Mouse (Mus musculus) granulocyte monocyte progenitor cell, adult 5-6 weeks (primary cell): Measurements from ENCODE around the gene Styx. TPM values are rescaled to one million over a fixed set of nuclear protein-coding genes. Genes with fewer than 3 reads are reported as not detected.

ENCODE experiments used
- ATAC-seq: replicated peaks from 2 replicates; pipeline ENCODE4 v1.8.0; 2016; ENCODE audit warnings: mild to moderate bottlenecking, moderate TSS enrichment, inconsistent platforms; ENCODE audit not compliant: poor library complexity, severe bottlenecking
- total RNA-seq, 2 experiments: library from RNA; stranded (forward) in 1 of 2; stranded (reverse) in 1 of 2; fragments of 200-712, 200-1000 nt in 1 of 2; fragments of >200 nt in 1 of 2; fragmentation: Nextera tagmentation in 1 of 2; gene quantifications; 2 replicates each; pipeline ENCODE4 v1.2.3; 2014 to 2017

Styx gene
- total RNA-seq, 2 experiments from 2014 or later, result 13.2 to 26.8 TPM

GRCm38 (mm10) chr14:45434220-45434619, 83.3 kb downstream of the Styx start:
- ATAC-seq, result no peak

DNA sequence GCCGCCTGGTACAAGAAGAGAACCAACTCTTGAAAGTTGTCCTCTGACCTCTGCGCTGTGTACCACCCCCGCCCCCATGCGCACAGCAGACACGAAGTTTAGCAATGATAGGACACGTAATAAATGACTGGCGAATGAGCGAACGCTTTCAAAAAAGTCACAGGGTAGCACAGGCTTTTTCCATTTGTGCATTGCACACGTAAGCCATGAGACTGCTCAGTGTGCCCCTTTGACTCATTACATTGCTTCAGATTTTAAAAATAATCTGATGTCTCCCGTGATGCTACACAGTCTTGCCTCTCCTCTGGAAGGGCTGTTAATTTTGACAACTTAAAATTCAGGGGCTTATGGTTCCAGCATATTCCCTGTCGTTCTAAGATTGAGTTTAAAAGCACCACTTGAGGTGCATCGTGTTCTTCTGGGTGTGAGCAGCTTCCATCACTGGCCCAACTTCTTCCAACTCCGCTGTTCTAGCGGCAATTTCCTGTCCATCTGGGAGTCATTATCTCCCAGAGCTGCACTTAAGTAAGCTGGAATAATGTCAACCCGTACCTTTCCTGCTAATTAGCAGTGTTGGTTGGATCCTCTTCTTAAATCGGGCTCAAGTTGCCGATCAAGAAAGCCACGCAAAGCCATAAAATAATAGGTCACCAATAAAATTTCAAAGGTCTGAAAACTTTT, 87.5 kb downstream of the Styx start:
- ATAC-seq, result no peak

- ATAC-seq, result no peak
These were observed 88.0 kb downstream of the Styx start for GRCm38 (mm10) chr14:45438931-45439275.

- no peak for ATAC-seq
These were observed 88.5 kb downstream of the Styx start for GRCm38 (mm10) chr14:45439387-45439786.

DNA sequence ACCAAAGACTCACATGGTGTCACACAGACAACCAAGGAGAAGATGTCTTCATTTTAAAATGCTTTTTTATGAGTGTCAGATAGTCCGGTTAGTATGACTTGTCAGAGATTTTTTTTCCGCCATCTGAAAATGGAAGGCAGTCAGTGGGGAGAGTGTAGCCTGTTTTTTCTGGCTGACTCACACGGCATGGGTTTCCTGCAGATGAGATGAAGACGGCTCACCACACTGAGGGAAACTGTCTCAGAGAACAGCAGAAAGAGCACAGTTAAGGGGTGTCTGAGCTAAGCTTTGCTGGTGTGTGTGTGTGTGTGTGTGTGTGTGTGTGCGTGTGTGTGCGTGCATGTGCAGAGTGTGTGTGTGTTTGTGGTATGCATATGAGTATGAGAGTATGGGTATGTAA, 90.4 kb downstream of the Styx start:
- no peak for ATAC-seq

DNA sequence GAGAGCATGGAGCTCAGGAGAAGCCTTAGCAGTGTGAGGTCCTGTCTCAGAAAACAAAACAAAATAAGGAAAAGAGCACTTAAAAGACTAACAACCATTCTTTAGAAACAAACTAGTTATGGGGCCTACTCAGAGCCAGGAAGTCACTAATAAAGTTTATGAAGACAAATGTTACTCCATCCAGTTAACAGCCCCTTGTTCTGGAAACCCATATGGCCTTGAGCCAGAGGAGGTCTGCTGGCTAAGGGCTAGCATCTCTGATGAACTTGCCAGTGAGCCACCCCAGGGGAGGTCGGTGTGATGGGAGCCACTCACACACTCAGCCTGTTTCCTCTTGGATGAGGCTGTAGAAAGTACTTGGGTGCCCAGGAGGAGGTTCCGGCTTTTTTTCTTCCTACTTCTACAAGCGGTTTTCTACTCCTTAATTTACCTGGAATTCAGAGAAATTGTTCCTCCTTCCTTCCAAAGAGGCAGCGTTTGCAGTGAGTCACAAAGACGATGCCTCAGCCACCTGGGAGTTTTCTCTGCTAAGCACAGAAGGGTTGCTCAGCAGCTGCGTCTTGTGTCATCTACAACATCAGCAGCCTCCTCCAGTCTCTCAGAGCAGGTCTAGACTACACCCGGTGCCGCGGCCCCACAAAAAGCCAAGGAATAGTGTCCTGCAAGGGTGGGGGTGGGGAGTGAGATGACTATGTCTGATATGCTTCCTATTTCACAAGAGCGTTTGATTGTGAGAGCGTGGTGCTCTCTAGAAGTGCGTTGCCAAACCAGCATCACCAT, 92.1 kb downstream of the Styx start:
- ATAC-seq, result peak; percentile 35; the same call in 1 of the 2 replicates

- no peak for ATAC-seq
These were observed 94.0 kb downstream of the Styx start for GRCm38 (mm10) chr14:45444870-45445269.

GRCm38 (mm10) chr14:45445445-45445844, 94.6 kb downstream of the Styx start:
- no peak for ATAC-seq

DNA sequence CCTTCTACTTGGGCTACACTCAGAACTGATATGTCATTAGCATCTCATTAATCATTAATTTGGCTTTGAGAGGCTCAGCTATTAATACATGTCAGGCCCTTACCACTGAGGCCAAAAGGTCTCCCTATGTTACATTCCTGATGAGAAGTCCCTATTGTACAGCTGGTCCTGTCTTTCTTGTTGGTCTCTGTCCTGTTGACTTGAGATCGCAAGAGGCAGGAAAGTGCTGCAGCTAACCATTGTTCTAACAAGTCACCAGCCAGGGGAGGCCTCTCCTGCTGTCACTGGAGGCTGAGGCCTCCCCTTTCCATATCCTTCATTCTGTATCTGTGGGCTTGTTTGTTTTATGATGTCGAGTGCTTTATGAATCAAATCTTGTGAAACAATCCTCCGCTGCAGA, 95.9 kb downstream of the Styx start:
- no peak for ATAC-seq

DNA sequence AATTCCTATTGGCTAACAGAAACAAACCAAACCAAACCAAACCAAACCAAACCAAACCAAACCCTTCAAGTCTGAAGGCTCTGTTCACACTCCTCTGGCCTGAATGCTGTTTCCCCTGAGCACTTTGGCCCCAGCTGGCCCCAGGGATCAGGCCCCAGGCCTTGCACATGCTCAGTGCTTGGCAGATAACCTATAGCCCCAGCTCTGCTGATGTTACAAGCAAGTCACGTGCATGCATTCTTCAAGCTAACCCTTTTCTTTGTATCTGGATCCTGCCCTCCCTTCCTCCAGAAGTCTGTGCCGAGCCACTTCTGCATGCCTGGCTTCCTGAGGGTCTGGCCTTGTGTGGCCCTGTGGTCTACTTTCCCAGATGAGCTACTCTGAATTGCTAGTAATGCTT, 100.2 kb downstream of the Styx start:
- no peak for ATAC-seq

GRCm38 (mm10) chr14:45452148-45452547, 101.3 kb downstream of the Styx start:
- ATAC-seq, result no peak

DNA sequence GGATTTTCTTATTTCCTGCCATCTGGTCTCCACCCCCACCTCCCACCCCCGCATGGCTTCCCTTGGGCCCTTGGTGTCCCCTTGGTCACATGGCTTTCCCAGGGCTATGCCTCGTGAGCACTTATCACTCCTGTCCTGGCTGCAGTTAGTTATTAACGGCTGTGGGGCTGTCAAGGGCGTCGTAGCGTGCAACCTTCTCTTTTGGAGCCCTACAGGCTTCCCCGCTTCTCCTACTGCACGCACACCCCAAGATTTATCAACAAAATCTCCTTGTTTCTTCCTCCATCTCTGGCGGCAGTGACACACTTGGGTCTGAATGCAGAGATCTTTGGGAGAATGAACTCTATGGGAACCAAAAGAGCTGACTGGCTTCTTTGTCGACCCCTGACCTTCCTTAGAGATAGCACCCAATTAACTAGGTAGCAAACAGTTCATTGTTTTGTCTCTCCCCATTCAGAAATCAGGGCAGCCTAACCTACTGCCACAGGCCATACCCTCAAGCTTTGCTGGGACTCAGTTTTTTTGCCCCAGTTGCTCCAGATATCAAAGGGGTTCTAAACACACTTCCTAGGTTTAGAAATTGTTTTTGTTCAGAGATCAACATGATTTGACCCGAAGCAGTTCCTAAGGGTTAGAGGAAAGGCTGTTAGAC, 102.1 kb downstream of the Styx start:
- ATAC-seq, result no peak

- no peak for ATAC-seq
These were observed 102.8 kb downstream of the Styx start for GRCm38 (mm10) chr14:45453538-45454233.

- no peak for ATAC-seq
These were observed 105.0 kb downstream of the Styx start for GRCm38 (mm10) chr14:45455651-45456501.

DNA sequence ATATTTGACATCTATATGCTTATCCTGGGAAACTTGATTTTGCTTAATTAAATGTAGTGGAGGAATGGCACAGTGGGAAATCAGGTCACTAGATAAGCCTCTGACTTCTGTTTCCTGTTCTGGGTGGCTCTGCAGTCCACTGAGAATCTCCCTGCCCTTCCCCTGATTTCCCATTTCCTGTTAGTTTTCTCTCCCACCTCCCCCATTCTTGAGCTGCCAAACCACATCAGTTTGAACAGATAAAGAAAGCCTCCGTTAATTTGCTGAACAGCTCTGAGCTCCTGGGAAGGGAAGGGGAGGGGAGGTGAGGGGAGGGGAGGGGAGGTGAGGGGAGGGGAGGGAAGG, 105.6 kb downstream of the Styx start:
- ATAC-seq, result no peak

- no peak for ATAC-seq
These were observed 106.1 kb downstream of the Styx start for GRCm38 (mm10) chr14:45457003-45457402.

- ATAC-seq, result no peak
These were observed 109.0 kb downstream of the Styx start for GRCm38 (mm10) chr14:45459877-45460276.

DNA sequence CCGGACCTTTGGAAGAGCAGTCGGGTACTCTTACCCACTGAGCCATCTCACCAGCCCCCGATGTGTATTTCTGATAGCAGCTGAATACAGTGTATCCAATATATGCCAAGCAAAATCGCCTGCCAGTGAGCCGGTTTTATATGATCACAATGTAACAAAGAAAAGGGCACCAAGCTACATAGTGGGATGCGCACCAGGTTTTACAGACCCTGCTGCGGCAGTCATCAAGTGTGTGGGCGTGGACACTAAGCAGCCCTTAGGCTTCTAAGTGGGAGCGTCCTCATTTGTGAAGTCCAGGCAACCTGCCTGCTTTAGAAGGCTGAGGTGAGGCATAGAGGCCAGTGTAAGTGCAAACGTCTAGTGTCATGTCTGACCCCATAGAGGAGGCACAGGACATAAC, 109.6 kb downstream of the Styx start:
- ATAC-seq, result no peak

- no peak for ATAC-seq
These were observed 111.1 kb downstream of the Styx start for GRCm38 (mm10) chr14:45461945-45462344.

DNA sequence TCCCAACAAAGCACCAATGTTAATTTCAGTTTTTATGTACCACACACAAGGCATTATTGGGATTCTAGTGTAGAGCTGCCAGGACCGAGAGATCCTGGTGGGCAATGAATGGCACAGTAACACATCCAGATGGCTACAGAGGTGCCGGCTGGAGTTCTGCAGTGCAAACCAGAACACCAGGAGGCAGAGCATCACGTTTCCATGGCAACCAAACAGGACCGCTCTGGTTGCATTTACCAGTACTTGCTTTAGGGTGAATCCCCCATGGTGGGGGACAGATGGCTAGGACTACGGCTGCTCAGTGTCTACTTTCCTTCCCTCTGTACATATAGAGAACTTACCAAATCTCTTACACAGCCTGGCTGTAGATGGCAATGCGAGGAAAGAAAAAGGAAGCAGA, 111.5 kb downstream of the Styx start:
- no peak for ATAC-seq
